Mouse (Mus musculus) lung, postnatal 0 days (tissue): Measurements from ENCODE around the gene Anp32b. TPM values are rescaled to one million over a fixed set of nuclear protein-coding genes. Genes with fewer than 3 reads are reported as not detected.
A peak's percentile ranks its signal among the peaks of the same experiment; 100 is the strongest.

Experiments
- ATAC-seq: fragments of 200-750 bp; cut with Nextera tagmentation; 2 replicates; pipeline ENCODE4 v1.8.0; 2017; ENCODE audit warnings: moderate library complexity
- DNase-seq: peaks from one replicate; pipeline ENCODE4 v3.0.0-alpha.2; 2016; ENCODE audit warnings: low spot score
- H3K27ac ChIP-seq: fragments of 300-500 bp; sonication (generic); 2 replicates; pipeline ENCODE4 v1.5.1; 2014; ENCODE audit warnings: antibody characterized with exemption, mild to moderate bottlenecking, low read length, mixed read lengths
- H3K27me3 ChIP-seq: fragments of 300-500 bp; sonication (generic); replicated peaks from 2 replicates; pipeline ENCODE4 v1.6.1; 2014; ENCODE audit warnings: low read length, mixed read lengths; ENCODE audit not compliant: insufficient read depth
- H3K36me3 ChIP-seq: fragments of 300-500 bp; sonication (generic); 2 replicates; pipeline ENCODE4 v1.6.1; 2014; ENCODE audit warnings: low read length, mixed read lengths; ENCODE audit not compliant: insufficient read depth
- H3K4me1 ChIP-seq: fragments of 300-500 bp; sonication (generic); 2 replicates; pipeline ENCODE4 v1.6.1; 2014; ENCODE audit warnings: antibody characterized with exemption, low read depth, low read length, mixed read lengths; ENCODE audit not compliant: insufficient read depth
- H3K4me2 ChIP-seq: fragments of 300-500 bp; sonication (generic); replicated peaks from 2 replicates; pipeline ENCODE4 v1.6.1; 2014; ENCODE audit warnings: low read depth, mild to moderate bottlenecking, low read length, moderate library complexity, mixed read lengths
- H3K4me3 ChIP-seq: fragments of 300-500 bp; sonication (generic); 2 replicates; pipeline ENCODE4 v1.5.1; 2014; ENCODE audit warnings: low read depth, low read length
- H3K9ac ChIP-seq: fragments of 300-500 bp; sonication (generic); replicated peaks from 2 replicates; pipeline ENCODE4 v1.6.1; 2014; ENCODE audit warnings: low read depth, mild to moderate bottlenecking
- H3K9me3 ChIP-seq: fragments of 300-500 bp; sonication (generic); 2 replicates; pipeline ENCODE4 v1.6.1; 2016; ENCODE audit warnings: low read length, mixed read lengths
- CTCF ChIP-seq: IDR thresholded peaks from 2 replicates; pipeline ENCODE4 v1.5.1; 2016; ENCODE audit warnings: antibody characterized with exemption, mild to moderate bottlenecking
- EP300 ChIP-seq: IDR thresholded peaks from 2 replicates; pipeline ENCODE4 v1.6.1; 2016; ENCODE audit warnings: antibody characterized with exemption, mild to moderate bottlenecking, control low read depth
- WGBS: fragments of 180-500 bp; shearing (Covaris S2); extraction: QIAGEN DNeasy Blood & Tissue Kit; methylation state at CpG from one replicate; pipeline ENCODE4 v1.1.7; 2014; 5-methylcytosine and 5-hydroxymethylcytosine counted together
- polyA plus RNA-seq: library from polyadenylated mRNA; unstranded; fragments of >200 nt; fragmentation: Nextera tagmentation; extraction: Ambion mirVana; gene quantifications from 2 replicates; pipeline ENCODE4 v1.2.1, GENCODE M21; 2015

The Anp32b gene
- polyA plus RNA-seq, 1 experiment from 2014 or later, result 81.3 TPM

- ATAC-seq (peak; percentile 37; the same call in 1 of the 2 replicates), DNase-seq (peak; percentile 78)
- no peaks in the 10 kb centered on the region for H3K4me1 ChIP-seq
- no peak overlapping the region for H3K27ac ChIP-seq
- H3K9me3 ChIP-seq, result no peaks in the 10 kb centered on the region
- no peak overlapping the region for H3K9ac ChIP-seq
- TF ChIP-seq EP300 (no peak), CTCF (peak; percentile 98)
- no peak overlapping the region for H3K4me2 ChIP-seq
- H3K4me3 ChIP-seq, result no peak overlapping the region
- WGBS, result 35% methylated on average over 4 of the region's 4 CpGs
- H3K27me3 ChIP-seq, result no peaks in the 10 kb centered on the region
- peaks cover 3% of the 10 kb centered on the region; the same call in 1 of the 2 replicates for H3K36me3 ChIP-seq
These were observed 46.7 kb downstream of the Anp32b start for GRCm38 (mm10) chr4:46497286-46497892.

GRCm38 (mm10) chr4:46498511-46498910 lies 47.8 kb downstream of the Anp32b start:
- Histone ChIP-seq H3K4me1 (no peaks in the 10 kb centered on the region), H3K27ac (no peak overlapping the region), H3K4me2 (no peak overlapping the region), H3K9ac (no peak overlapping the region), H3K9me3 (no peaks in the 10 kb centered on the region), H3K27me3 (no peaks in the 10 kb centered on the region), H3K36me3 (peaks cover 3% of the 10 kb centered on the region), H3K4me3 (no peak overlapping the region)
- DNase-seq, result no peak
- no peak for TF ChIP-seq CTCF
- no peak for TF ChIP-seq EP300
- ATAC-seq, result no peak
- WGBS, result 68% methylated on average over 3 of the region's 3 CpGs

- no peak overlapping the region for H3K27ac ChIP-seq
- DNase-seq, result peak; percentile 51
- H3K36me3 ChIP-seq, result peaks cover 4% of the 10 kb centered on the region
- no peak overlapping the region for H3K9ac ChIP-seq
- 9% methylated on average over 4 of the region's 4 CpGs for WGBS
- H3K9me3 ChIP-seq, result no peaks in the 10 kb centered on the region
- no peak for ATAC-seq
- no peak overlapping the region for H3K4me3 ChIP-seq
- TF ChIP-seq CTCF (peak; percentile 82), EP300 (no peak)
- no peaks in the 10 kb centered on the region for H3K4me1 ChIP-seq
- H3K27me3 ChIP-seq, result no peaks in the 10 kb centered on the region
- H3K4me2 ChIP-seq, result no peak overlapping the region
These were observed 48.3 kb downstream of the Anp32b start for GRCm38 (mm10) chr4:46498976-46499375.

- Histone ChIP-seq H3K27me3 (no peaks in the 10 kb centered on the region), H3K4me1 (no peaks in the 10 kb centered on the region; the same call in 1 of the 2 replicates), H3K4me3 (no peak overlapping the region), H3K9me3 (no peaks in the 10 kb centered on the region), H3K9ac (no peak overlapping the region), H3K36me3 (peaks cover 8% of the 10 kb centered on the region), H3K27ac (no peak overlapping the region), H3K4me2 (no peak overlapping the region)
- no peak for TF ChIP-seq EP300
- no peak for TF ChIP-seq CTCF
- no peak for DNase-seq
- WGBS, result 69% methylated on average over 16 of the region's 16 CpGs
- no peak for ATAC-seq
These were observed 52.2 kb downstream of the Anp32b start for GRCm38 (mm10) chr4:46502606-46503502.

- Histone ChIP-seq H3K27ac (no peak overlapping the region), H3K4me1 (no peaks in the 10 kb centered on the region; the same call in 1 of the 2 replicates), H3K9me3 (no peaks in the 10 kb centered on the region), H3K4me2 (no peak overlapping the region), H3K4me3 (no peak overlapping the region), H3K36me3 (peaks cover 8% of the 10 kb centered on the region), H3K27me3 (no peaks in the 10 kb centered on the region), H3K9ac (no peak overlapping the region)
- DNase-seq, result no peak
- ATAC-seq, result no peak
- no peak for TF ChIP-seq CTCF
- no peak for TF ChIP-seq EP300
- WGBS, result 60% methylated on average over 3 of the region's 3 CpGs
These were observed 53.2 kb downstream of the Anp32b start for GRCm38 (mm10) chr4:46503881-46504280.

- Histone ChIP-seq H3K4me3 (no peak overlapping the region), H3K36me3 (peaks cover 8% of the 10 kb centered on the region), H3K4me2 (no peak overlapping the region), H3K27me3 (no peaks in the 10 kb centered on the region), H3K9ac (no peak overlapping the region), H3K27ac (no peak overlapping the region), H3K4me1 (no peaks in the 10 kb centered on the region; the same call in 1 of the 2 replicates), H3K9me3 (no peaks in the 10 kb centered on the region)
- WGBS, result 65% methylated on average over 8 of the region's 8 CpGs
- TF ChIP-seq EP300 (no peak), CTCF (no peak)
- DNase-seq (no peak), ATAC-seq (no peak)
These were observed 54.8 kb downstream of the Anp32b start for GRCm38 (mm10) chr4:46505361-46506057.
